Mouse (Mus musculus) MEL (cell line): ENCODE data around the gene H2-K1.

ENCODE experiments used
- BHLHE40 ChIP-seq: IDR thresholded peaks from 2 replicates; pipeline ENCODE4 v1.6.1; 2012; ENCODE audit warnings: low read depth, mild to moderate bottlenecking, inconsistent platforms, low read length, improper control_type of control experiment, borderline replicate concordance
- CHD1 ChIP-seq: IDR thresholded peaks from 2 replicates; pipeline ENCODE4 v1.6.1; 2012; ENCODE audit warnings: low read depth, mild to moderate bottlenecking, inconsistent platforms, low read length, improper control_type of control experiment
- CTCF ChIP-seq, 3 experiments: IDR thresholded peaks in 2 of 3; conservative IDR thresholded peaks in 1 of 3; 2 replicates each; pipeline ENCODE4 v1.5.1; 2011 to 2012; ENCODE audit warnings: low read length in 3 of 3, low read depth in 2 of 3, mild to moderate bottlenecking in 2 of 3, improper control_type of control experiment in 1 of 3, inconsistent platforms in 1 of 3, mixed read lengths in 1 of 3, moderate library complexity in 1 of 3; ENCODE audit not compliant: control insufficient read depth in 1 of 3, insufficient read depth in 1 of 3, poor library complexity in 1 of 3, severe bottlenecking in 1 of 3
- POLR2A ChIP-seq, 2 experiments: IDR thresholded peaks; 2 replicates each; pipeline ENCODE4 v1.6.1; 2011 to 2012; ENCODE audit warnings: low read length in 2 of 2, mild to moderate bottlenecking in 2 of 2, control low read depth in 1 of 2, improper control_type of control experiment in 1 of 2, low read depth in 1 of 2, moderate library complexity in 1 of 2; ENCODE audit not compliant: control insufficient read depth in 1 of 2, insufficient read depth in 1 of 2, poor library complexity in 1 of 2
- POLR2AphosphoS2 ChIP-seq: IDR thresholded peaks from 2 replicates; pipeline ENCODE4 v1.6.1; 2011; ENCODE audit warnings: low read length, improper control_type of control experiment
- TAL1 ChIP-seq: IDR thresholded peaks from 2 replicates; pipeline ENCODE4 v1.6.1; 2012; ENCODE audit warnings: mild to moderate bottlenecking, inconsistent platforms, low read length, moderate library complexity, mixed read lengths
- ZC3H11A ChIP-seq: IDR thresholded peaks from 2 replicates; pipeline ENCODE4 v1.6.1; 2012; ENCODE audit warnings: low read depth, mild to moderate bottlenecking, inconsistent platforms, low read length, improper control_type of control experiment
- ZNF384 ChIP-seq: IDR thresholded peaks from 2 replicates; pipeline ENCODE4 v1.6.1; 2012; ENCODE audit warnings: low read depth, mild to moderate bottlenecking, inconsistent platforms, low read length, improper control_type of control experiment

DNA sequence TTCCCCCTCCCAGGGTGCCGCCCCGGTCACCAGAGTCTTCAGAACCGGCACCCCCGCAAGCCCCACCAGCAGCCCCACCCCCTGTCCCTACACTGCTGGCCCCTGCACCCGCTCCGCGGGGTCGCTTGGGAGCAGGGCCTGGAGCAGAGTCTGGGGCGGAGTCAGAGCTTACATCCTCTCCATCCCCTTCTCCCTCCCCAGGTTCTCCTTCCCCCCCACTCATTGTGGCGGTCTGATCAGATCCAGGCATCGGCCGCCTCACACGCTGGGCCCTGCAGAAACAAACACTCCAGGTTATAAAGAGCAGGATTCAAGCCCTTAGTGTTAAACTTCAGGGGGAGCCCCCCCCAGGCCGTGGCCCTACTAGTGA is 22.3 kb upstream of the H2-K1 start:
- TF ChIP-seq ZC3H11A: no peak
- TF ChIP-seq POLR2A (IDR thresholded peaks at IDR 0.05; ENCODE audit: control insufficient read depth in 1 of 2, insufficient read depth in 1 of 2, low read depth in 1 of 2, low read length in 2 of 2, poor library complexity in 1 of 2): no peak
- TF ChIP-seq ZNF384: no peak
- no peak for TF ChIP-seq BHLHE40
- no peak for TF ChIP-seq TAL1
- no peak for TF ChIP-seq CHD1
- no peak for TF ChIP-seq POLR2AphosphoS2
- no peak for TF ChIP-seq CTCF (IDR thresholded peaks at IDR 0.05 in 2 of 3, conservative IDR thresholded peaks at IDR 0.05 in 1 of 3; ENCODE audit: control insufficient read depth in 1 of 3, insufficient read depth in 1 of 3, low read depth in 2 of 3, low read length in 3 of 3, poor library complexity in 1 of 3, severe bottlenecking in 1 of 3)
